Mouse (Mus musculus): ENCODE results near the gene Gm20388.

Gene Gm20388

DNA sequence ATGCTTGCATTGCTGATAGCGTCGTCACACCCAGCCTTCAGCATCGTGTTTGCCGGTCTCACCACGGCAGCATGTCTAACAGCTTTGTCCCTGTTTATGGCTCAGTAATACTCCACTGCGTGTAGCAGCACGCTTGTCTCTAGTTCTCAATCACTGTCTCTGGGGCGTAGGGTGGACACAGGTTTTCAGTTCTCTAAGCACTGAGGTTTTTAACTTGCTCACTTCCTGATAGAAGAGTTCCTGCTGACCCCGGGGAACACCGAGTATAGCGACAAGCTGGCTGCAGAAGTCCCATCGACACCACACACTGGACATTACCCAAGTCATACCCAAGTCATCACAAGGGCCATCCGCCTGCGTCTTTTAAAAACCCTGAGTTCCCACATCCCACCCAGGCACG is 525.1 kb downstream of the Gm20388 start:
- no peak for DNase-seq (ENCODE audit: low spot score in 2 of 2)

DNA sequence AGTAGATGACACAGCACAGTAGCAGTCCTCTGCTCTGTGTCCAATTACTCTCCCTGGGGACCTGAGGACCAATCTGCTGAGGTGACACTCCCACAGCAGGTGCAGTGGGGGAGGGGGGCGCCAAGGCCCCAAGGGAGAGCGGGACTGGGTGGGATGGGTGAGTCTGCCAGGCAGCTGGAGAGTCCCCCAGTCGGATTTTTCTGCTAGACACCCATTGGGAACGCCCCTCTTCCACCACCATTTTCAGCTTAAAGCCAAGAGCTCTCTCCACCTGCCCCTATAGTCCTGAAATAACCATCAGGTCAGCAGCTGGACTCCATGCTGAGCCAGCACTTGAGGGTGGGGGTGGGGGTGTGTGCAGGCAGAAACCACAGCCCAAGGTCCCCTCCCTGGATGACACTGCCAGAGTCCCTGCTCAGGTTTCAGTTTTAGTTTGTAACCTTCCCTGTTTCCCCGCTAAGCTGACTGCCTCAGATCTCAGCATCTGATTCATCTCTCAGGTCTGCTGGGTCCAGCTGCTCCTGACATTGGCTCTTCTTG is 525.9 kb downstream of the Gm20388 start:
- DNase-seq (ENCODE audit: low spot score in 2 of 2) = no peak

GRCm38 (mm10) chr8:120437207-120437606 is 526.6 kb downstream of the Gm20388 start:
- no peak for DNase-seq (ENCODE audit: low spot score in 2 of 2)

- DNase-seq (ENCODE audit: low spot score in 2 of 2) = peak in 1 of 2 experiments; percentile 45
Measured at GRCm38 (mm10) chr8:120437666-120438395, 527.2 kb downstream of the Gm20388 start.

- no peak for DNase-seq (ENCODE audit: low spot score in 2 of 2)
Measured at GRCm38 (mm10) chr8:120439309-120439708, 528.7 kb downstream of the Gm20388 start.

GRCm38 (mm10) chr8:120440739-120441138 is 530.1 kb downstream of the Gm20388 start:
- peak in 1 of 2 experiments; percentile 17 for DNase-seq (ENCODE audit: low spot score in 2 of 2)

DNA sequence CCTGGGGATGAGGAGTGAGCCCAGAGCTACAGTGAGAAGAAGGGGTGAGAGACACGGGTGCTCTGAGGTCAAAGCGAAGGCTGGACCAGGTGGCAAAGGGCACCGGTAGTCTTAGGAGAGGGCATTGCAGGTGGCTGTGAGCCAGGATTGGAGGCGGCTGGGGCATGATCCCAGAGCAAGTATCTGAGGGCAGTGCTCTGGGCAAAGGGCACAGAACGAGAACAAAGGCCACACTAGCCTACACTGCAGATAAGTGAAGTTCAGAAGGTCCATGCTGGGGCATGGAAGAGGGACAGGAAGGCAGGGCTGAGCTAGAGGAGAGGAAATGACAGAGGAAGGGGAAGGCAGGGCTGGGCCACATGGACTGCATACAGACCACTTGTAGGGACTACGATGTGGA is 531.0 kb downstream of the Gm20388 start:
- DNase-seq (ENCODE audit: low spot score in 2 of 2) = no peak

- DNase-seq (ENCODE audit: low spot score in 2 of 2) = no peak
Measured at GRCm38 (mm10) chr8:120442306-120443003, 531.8 kb downstream of the Gm20388 start.

DNA sequence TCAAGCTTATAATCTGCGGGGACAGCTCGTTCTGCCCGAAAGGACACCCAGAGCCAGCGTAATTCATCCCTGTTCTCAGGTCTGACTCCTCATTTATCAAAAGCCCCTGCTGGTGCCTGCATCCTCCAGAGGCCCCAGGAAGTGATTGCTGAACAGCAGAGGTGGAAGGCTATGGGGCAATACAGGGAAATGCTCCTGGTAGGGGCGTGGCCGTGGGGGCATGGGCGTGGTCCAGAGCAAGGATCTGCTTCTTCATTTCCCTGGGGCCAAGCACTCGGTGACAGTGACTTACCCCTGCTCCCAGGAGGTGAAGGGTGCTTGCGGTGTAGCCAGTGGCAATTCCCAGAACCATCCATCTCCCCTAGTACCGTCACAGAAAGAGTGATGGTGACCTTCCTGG is 534.6 kb downstream of the Gm20388 start:
- DNase-seq (ENCODE audit: low spot score in 2 of 2) = no peak

- DNase-seq (ENCODE audit: low spot score in 2 of 2) = no peak
Measured at GRCm38 (mm10) chr8:120448131-120448530, 537.5 kb downstream of the Gm20388 start.

DNA sequence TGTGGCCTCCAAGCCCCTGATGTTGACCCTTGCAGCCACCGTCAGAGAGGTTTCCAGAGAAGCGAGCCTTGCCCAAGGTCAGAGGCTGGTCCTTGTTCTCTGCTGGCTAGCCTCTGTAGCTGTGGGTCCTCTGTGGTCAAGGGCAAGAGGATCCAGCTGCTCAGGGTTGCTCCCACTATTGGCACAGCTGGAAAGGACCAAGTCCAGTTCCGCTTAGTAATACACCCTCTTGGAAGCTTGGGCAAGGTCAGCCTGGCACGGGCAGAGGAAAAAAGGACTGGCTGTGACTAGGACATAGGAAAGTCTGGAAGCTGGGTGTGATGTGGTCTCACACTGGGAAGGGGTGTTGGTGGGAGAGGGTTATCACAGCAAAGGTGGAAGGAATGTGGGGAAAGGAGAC is 538.5 kb downstream of the Gm20388 start:
- no peak for DNase-seq (ENCODE audit: low spot score in 2 of 2)

GRCm38 (mm10) chr8:120449608-120450031 is 539.0 kb downstream of the Gm20388 start:
- no peak for DNase-seq (ENCODE audit: low spot score in 2 of 2)

GRCm38 (mm10) chr8:120452111-120452510 is 541.5 kb downstream of the Gm20388 start:
- DNase-seq (ENCODE audit: low spot score in 2 of 2) = no peak

- DNase-seq (ENCODE audit: low spot score in 2 of 2) = no peak
Measured at GRCm38 (mm10) chr8:120454404-120454803, 543.8 kb downstream of the Gm20388 start.

- DNase-seq (ENCODE audit: low spot score in 2 of 2) = no peak
Measured at GRCm38 (mm10) chr8:120460375-120460774, 549.7 kb downstream of the Gm20388 start.

DNA sequence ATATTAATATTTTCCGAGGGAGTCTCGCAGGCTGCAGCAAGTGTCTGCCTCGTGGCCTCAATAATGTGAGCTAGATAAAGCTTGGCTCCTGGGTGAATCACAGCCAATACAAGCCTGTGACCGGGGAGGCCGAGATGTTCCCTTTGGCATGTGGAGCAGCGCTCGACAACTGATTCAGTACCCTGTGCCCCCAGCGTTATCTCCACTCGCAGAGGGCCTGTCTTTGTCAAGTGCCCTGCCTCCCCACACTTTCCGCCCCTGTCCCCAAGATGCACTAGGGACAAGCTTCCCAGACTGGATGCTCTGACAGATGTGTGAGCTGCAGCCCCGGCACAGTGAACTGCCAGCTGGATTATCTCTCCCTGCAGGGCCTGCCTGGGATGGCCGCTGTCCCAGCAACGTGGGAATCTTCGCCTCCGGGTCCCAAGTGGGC is 551.5 kb downstream of the Gm20388 start:
- DNase-seq (ENCODE audit: low spot score in 2 of 2) = no peak

GRCm38 (mm10) chr8:120462611-120463010 is 552.0 kb downstream of the Gm20388 start:
- no peak for DNase-seq (ENCODE audit: low spot score in 2 of 2)

DNA sequence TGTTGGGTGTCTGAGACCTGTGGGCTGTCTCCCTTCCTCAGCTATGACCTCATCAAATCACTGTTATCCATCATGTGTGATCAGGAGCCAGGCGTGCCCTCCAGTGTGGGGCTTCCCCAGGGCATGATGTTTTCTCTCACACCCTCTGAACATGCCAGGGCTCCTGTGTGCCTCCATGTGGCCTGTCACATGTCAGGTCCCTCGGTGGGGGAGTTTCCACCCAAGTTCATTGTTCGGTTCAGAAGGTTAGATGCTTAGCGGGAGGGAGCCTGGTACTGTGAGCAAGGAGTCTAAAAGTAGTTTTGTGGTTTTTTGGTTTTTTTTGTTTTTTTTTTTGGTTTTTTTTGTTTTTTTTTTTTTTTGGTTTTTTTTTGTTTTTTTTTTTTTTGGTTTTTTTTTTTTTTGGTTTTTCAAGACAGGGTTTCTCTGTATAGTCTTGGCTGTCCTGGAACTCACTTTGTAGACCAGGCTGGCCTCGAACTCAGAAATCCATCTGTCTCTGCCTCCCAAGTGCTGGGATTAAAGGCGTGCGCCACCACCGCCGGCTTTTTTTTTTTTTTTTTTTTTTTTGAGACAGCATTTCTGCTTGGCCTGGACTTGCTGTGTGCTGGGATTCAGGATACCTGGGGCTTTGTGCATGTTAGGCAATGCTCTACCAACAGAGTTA is 553.4 kb downstream of the Gm20388 start:
- no peak for DNase-seq (ENCODE audit: low spot score in 2 of 2)

GRCm38 (mm10) chr8:120464585-120464937 is 553.9 kb downstream of the Gm20388 start:
- no peak for DNase-seq (ENCODE audit: low spot score in 2 of 2)

DNA sequence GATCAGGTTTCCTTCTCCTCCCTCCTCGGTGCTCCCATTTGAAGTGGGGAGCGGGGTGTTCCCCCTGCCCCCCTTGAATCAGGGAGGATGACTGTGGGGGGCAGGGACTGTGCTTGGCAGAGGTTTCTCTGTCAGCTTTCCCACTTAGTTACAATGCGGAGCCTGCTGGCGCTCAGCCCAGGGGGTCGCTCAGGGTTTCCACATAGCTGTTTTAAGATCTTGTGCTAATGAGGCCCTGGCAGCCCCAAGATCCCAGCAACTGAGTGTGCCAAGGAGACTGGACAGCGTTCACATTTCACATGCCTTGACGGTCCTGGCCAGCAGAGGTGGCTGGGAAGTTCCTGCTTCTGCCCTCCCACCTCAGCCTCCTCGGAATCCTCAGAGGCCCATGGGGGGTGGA is 555.1 kb downstream of the Gm20388 start:
- peak; percentile 49 to 54 for DNase-seq (ENCODE audit: low spot score in 2 of 2)

DNA sequence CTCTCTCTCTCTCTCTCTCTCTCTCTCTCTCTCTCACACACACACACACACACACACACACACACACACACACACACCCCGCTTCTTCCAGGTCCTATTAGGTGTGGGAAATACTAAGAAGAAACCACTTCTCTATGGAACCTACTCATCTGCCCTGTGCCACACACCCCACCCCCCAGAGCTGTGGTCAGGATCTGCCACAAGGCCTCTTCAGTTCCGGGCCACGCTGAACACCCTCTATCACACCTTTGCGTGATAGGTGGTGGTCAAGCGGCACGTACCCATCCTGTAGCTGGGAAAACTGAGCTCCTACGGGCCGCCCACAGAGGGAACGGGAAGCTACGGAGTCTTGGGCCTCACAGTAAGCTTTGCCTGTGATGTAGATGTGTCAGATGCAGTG is 555.6 kb downstream of the Gm20388 start:
- DNase-seq (ENCODE audit: low spot score in 2 of 2) = no peak

GRCm38 (mm10) chr8:120467598-120467997 is 557.0 kb downstream of the Gm20388 start:
- no peak for DNase-seq (ENCODE audit: low spot score in 2 of 2)

Measured in frontal cortex, postnatal 25 days (tissue).